Mouse (Mus musculus) E14TG2a.4 (cell line): ENCODE results near the gene Fstl4.

ENCODE experiments used
- H3K27me3 ChIP-seq: 2 replicates; pipeline ENCODE4 v1.6.1; 2014; ENCODE audit warnings: low read length, control low read depth; ENCODE audit not compliant: insufficient read depth
- H3K36me3 ChIP-seq: 2 replicates; pipeline ENCODE4 v1.6.1; 2014; ENCODE audit warnings: low read length, control low read depth; ENCODE audit not compliant: insufficient read depth
- H3K4me1 ChIP-seq: replicated peaks from 2 replicates; pipeline ENCODE4 v1.6.1; 2014; ENCODE audit warnings: low read depth, low read length, control low read depth
- H3K4me3 ChIP-seq: replicated peaks from 2 replicates; pipeline ENCODE4 v1.5.1; 2014; ENCODE audit warnings: mild to moderate bottlenecking, low read length
- H3K9me3 ChIP-seq: 2 replicates; pipeline ENCODE4 v1.6.1; 2014; ENCODE audit warnings: low read length, control low read depth
- CTCF ChIP-seq: conservative IDR thresholded peaks from 2 replicates; pipeline ENCODE4 v1.5.1; 2014; ENCODE audit warnings: low read length
- NANOG ChIP-seq: IDR thresholded peaks from 2 replicates; pipeline ENCODE4 v1.6.1; 2014; ENCODE audit warnings: borderline replicate concordance, low read length, mixed read lengths
- POU5F1 ChIP-seq: IDR thresholded peaks from 2 replicates; pipeline ENCODE4 v1.6.1; 2014; ENCODE audit warnings: low read length, borderline replicate concordance

Gene Fstl4

GRCm38 (mm10) chr11:52816004-52816403 lies 51.6 kb downstream of the Fstl4 start:
- H3K4me3 ChIP-seq: no peak overlapping the region
- H3K36me3 ChIP-seq: no peaks in the 10 kb centered on the region
- no peaks in the 10 kb centered on the region for H3K9me3 ChIP-seq
- H3K4me1 ChIP-seq: peaks cover 15% of the 10 kb centered on the region
- TF ChIP-seq NANOG (no peak), CTCF (no peak), POU5F1 (no peak)
- H3K27me3 ChIP-seq: no peaks in the 10 kb centered on the region

DNA sequence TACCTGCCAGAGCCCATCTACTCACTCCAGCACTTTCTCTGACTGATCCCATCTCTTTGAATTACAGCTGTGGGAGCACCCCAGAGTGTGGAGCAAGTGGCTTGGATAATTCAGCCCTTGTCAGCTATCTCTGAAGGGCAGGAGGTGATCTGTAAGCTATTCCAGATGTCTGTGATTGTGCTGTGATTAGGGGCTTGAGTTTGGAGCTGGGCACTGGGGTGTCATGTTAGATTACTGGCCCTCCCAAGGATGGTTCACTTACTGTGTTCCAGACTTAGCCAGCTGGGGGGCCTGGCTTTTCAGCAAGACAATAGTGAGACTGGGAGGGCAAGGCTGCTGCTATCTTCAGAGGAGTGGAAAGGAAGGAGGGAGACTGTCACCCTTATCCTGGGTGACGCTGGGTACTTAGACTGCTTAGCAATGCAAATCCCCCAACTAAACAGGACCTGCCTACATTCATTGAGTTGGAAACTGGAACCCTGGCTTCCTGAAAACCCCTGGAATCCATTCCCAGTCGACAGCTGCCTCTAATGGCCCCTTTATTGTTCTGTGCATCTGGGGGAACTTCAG lies 56.0 kb downstream of the Fstl4 start:
- Histone ChIP-seq H3K27me3 (no peaks in the 10 kb centered on the region), H3K4me3 (no peak overlapping the region; the same call in 1 of the 2 replicates), H3K36me3 (no peaks in the 10 kb centered on the region), H3K9me3 (0 out of 2 replicates have a peak, but pooled peaks cover 3% of the 10 kb centered on the region), H3K4me1 (peaks cover 21% of the 10 kb centered on the region)
- no peak for TF ChIP-seq CTCF
- TF ChIP-seq POU5F1: no peak
- TF ChIP-seq NANOG: no peak

DNA sequence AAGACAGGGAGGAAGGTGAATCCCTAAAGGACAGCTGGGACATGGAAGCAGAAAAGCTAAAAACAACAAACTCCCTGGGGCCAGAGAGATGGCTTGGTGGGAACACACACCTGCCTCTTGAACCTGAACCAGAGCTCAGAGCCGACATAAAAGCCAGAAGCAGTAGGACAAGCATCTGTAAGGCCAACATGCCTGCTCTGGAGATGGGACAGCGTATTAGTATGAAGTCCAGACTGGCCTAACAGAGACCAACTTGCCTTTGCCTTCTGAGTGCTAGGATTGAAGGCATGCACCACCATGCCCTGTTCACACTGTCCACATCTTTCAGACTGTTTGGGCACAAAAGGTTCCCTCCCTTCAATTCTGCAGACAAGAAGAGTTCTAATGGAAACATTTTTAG lies 62.2 kb downstream of the Fstl4 start:
- H3K4me3 ChIP-seq: no peak overlapping the region
- no peaks in the 10 kb centered on the region for H3K4me1 ChIP-seq
- TF ChIP-seq CTCF (no peak), NANOG (no peak)
- 0 out of 2 replicates have a peak, but pooled peaks cover 2% of the 10 kb centered on the region for H3K27me3 ChIP-seq
- 0 out of 2 replicates have a peak, but pooled peaks cover 3% of the 10 kb centered on the region for H3K9me3 ChIP-seq
- no peaks in the 10 kb centered on the region for H3K36me3 ChIP-seq

GRCm38 (mm10) chr11:52831631-52832310 lies 67.3 kb downstream of the Fstl4 start:
- Histone ChIP-seq H3K4me1 (no peaks in the 10 kb centered on the region), H3K27me3 (0 out of 2 replicates have a peak, but pooled peaks cover 2% of the 10 kb centered on the region), H3K9me3 (no peaks in the 10 kb centered on the region), H3K4me3 (no peak overlapping the region), H3K36me3 (no peaks in the 10 kb centered on the region)
- TF ChIP-seq POU5F1: no peak
- TF ChIP-seq NANOG: no peak
- TF ChIP-seq CTCF: no peak

DNA sequence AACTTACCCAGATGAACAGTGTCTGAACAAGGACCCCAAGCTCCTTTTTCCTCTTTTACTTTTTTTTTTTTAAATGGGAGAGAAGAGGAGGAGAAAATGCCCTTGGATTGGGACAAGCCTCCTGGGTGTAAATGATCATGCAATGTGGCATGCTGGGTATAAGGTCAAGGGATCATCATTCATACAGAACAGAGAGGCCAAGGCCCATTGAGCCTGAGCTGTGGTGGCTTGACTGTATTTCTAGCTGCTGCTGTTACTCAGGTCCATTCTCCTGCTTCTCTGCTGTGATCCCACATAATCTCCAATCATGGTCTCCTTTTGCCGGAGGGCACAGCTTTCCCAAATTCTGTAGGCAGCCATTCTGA lies 67.9 kb downstream of the Fstl4 start:
- no peaks in the 10 kb centered on the region for H3K9me3 ChIP-seq
- TF ChIP-seq POU5F1: no peak
- TF ChIP-seq CTCF: no peak
- no peak for TF ChIP-seq NANOG
- H3K36me3 ChIP-seq: no peaks in the 10 kb centered on the region
- H3K27me3 ChIP-seq: 0 out of 2 replicates have a peak, but pooled peaks cover 2% of the 10 kb centered on the region
- H3K4me3 ChIP-seq: no peak overlapping the region
- H3K4me1 ChIP-seq: no peaks in the 10 kb centered on the region

- H3K36me3 ChIP-seq: no peaks in the 10 kb centered on the region
- TF ChIP-seq NANOG (no peak), POU5F1 (no peak)
- 0 out of 2 replicates have a peak, but pooled peaks cover 2% of the 10 kb centered on the region for H3K27me3 ChIP-seq
- H3K4me3 ChIP-seq: no peak overlapping the region
- no peaks in the 10 kb centered on the region for H3K4me1 ChIP-seq
- no peaks in the 10 kb centered on the region for H3K9me3 ChIP-seq
These were observed 84.3 kb downstream of the Fstl4 start for GRCm38 (mm10) chr11:52848691-52849090.

DNA sequence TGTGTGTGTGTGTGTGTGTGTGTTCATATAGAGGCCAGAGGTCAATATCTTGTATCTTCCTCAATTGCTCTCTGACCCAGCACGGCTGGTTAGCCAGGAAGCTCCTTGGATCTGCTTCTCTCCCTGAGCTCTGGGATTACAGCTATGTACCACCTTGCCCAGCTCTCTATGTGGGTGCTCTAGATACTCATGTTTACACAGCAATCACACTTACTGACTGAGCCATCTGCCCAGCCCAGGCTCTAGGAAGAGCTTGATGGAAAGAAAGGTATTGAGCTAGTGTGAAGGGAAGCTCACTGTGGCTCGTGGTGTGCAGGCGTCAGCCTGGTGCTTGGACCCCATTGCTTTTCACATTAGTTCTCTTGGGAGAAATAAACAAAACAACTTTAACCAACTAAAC lies 85.6 kb downstream of the Fstl4 start:
- H3K9me3 ChIP-seq: no peaks in the 10 kb centered on the region
- H3K4me1 ChIP-seq: no peaks in the 10 kb centered on the region
- H3K4me3 ChIP-seq: no peak overlapping the region
- TF ChIP-seq POU5F1: no peak
- TF ChIP-seq CTCF: no peak
- TF ChIP-seq NANOG: no peak
- 0 out of 2 replicates have a peak, but pooled peaks cover 2% of the 10 kb centered on the region for H3K27me3 ChIP-seq
- H3K36me3 ChIP-seq: no peaks in the 10 kb centered on the region

DNA sequence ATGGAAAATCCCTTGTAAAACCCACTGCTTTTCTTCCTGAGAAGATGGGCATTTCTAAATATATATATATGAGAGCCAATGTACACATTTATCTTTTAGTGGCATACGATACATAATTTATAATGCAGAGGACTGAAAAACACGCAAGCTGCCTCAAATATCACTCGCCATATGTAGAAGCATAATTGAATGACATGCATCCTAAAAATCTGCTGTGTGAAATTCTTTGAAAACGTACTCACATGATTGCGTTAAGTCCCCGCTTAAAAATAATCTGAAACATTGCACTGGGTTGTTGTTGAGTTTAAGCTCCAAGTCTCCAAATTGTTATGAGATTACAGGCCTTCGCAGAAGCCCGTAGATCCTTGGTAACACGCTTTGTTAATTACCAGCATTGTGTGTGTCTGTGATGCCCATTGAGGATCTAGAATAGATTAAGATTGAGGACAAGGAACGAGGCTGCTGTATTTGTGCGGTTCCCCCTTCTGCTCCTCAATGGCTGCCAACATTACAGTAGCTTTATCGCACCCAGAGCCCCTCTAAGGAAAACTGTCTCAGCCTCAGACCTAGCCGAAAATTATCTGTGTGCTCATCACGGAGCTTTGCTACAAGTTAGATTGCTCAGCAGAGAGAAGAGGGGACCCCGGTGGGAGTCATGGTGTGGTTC lies 108.5 kb downstream of the Fstl4 start:
- H3K9me3 ChIP-seq: peaks cover 13% of the 10 kb centered on the region
- TF ChIP-seq POU5F1 (no peak), CTCF (no peak), NANOG (no peak)

More for the DNA sequence above, 108.5 kb downstream of the Fstl4 start:
- H3K36me3 ChIP-seq: no peaks in the 10 kb centered on the region
- no peaks in the 10 kb centered on the region for H3K27me3 ChIP-seq
- H3K4me1 ChIP-seq: no peaks in the 10 kb centered on the region
- no peak overlapping the region for H3K4me3 ChIP-seq
